15 mouse cellular contexts compared by ENCODE assay signal in the genomic region with DNA sequence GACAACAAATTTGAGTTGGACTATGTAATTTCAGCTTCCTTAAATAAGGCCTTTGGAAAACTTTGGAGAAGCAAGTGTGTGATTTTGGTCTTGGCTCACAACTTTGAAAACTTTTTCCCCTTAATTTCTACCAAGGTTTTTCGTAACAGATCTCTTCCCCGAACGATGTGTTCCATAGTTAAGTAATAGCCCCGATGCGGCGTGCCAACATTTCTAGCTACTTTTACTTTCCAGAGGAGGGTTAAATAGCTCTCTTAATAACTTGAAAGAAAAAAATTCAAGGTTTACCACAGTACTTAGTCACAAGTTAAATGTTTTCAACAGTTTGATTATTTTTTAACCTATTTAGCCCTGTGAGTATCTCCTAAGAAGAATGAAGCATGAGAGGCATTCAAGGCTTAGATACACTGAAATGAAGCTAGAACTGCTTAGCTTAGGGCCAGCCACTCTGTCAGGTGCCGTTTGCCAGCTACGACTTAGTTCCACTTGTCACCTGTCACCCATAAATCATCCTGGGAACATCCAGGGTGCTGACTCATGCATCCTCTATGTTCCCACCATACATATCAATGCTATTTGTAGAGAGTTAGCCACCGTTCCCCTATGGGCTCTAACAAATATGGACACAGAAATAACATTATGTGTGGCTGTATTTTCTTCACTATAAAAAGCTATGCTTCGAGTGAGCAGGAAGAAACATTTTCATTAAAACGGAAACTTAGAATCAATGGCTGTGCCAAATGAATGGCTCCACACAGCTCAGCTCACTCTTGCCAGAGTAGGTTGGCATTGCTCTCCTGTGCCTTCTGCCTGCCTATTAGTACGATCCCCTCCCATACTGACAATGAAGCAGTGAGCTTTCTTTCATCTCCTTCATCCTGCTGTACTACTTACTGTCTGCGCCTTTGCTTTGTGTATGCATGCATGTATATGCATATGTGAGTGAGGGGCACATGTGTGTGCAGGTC.
DNase-seq lines count a peak whose midpoint lies in the region; ATAC-seq and TF ChIP-seq lines count a peak whose summit lies in the region.
"Had no signal": no experiment of that assay in that cellular context is flagged by ENCODE, and none has a peak within 500 bp of the region (broad histone marks: within the 10 kb centered on the region; RNA-seq: fewer than 3 reads in every experiment).

No protein-coding gene starts in this region.

- no peaks in the 10 kb centered on the region for H3K36me3 ChIP-seq in heart, embryonic 11.5 days (ENCODE audit: control insufficient read depth, insufficient read depth, low read length)
- no peaks in the 10 kb centered on the region for H3K36me3 ChIP-seq in lung, postnatal 0 days (ENCODE audit: insufficient read depth, low read length)
- H3K36me3 ChIP-seq: embryonic facial prominence, embryonic 13.5 days; heart, embryonic 13.5 days; liver, embryonic 15.5 days; neural tube, embryonic 12.5 days had no signal

- no peak for ATAC-seq in heart, embryonic 11.5 days (replicated peaks; ENCODE audit: insufficient number of reproducible peaks, low FRiP score, low TSS enrichment)
- no peak for ATAC-seq in lung, postnatal 0 days

- no peak overlapping the region for H3K9ac ChIP-seq in heart, embryonic 11.5 days (ENCODE audit: low read depth, low read length)
- H3K9ac ChIP-seq in lung, postnatal 0 days (replicated peaks; ENCODE audit: low read depth): no peak overlapping the region
- H3K9ac ChIP-seq: embryonic facial prominence, embryonic 13.5 days; heart, embryonic 13.5 days; hindbrain, embryonic 14.5 days; liver, embryonic 15.5 days; neural tube, embryonic 12.5 days had no signal

- DNase-seq in heart, adult 11 months: peak; percentile 90
- DNase-seq in lung, postnatal 25 days (ENCODE audit: low spot score): peak; percentile 16
- DNase-seq in lung, postnatal 0 days (ENCODE audit: low spot score): no peak
- peak; percentile 36 for DNase-seq in fat pad, adult 2 months (ENCODE audit: extremely low read depth, low read depth, low spot score)
- DNase-seq in mesoderm, embryonic 11.5 days (ENCODE audit: low read depth, low spot score): peak; percentile 49
- DNase-seq in urinary bladder, postnatal 4 days (ENCODE audit: low spot score in 2 of 2): no peak
- DNase-seq in right cerebral cortex, postnatal 25 days: no peak
- DNase-seq: thymus, adult 2 months had no signal

- no peak overlapping the region for H3K27ac ChIP-seq in heart, embryonic 11.5 days (ENCODE audit: low read depth, low read length)
- no peak overlapping the region for H3K27ac ChIP-seq in lung, postnatal 0 days (ENCODE audit: low read length)
- H3K27ac ChIP-seq: embryonic facial prominence, embryonic 13.5 days; heart, embryonic 13.5 days; hindbrain, embryonic 14.5 days; liver, embryonic 15.5 days; neural tube, embryonic 12.5 days had no signal

- TF ChIP-seq CTCF in lung, postnatal 0 days (IDR thresholded peaks at IDR 0.05): no peak

- H3K27me3 ChIP-seq in heart, embryonic 11.5 days (ENCODE audit: control insufficient read depth, insufficient read depth, low read length): no peaks in the 10 kb centered on the region
- no peaks in the 10 kb centered on the region for H3K27me3 ChIP-seq in lung, postnatal 0 days (replicated peaks; ENCODE audit: insufficient read depth, low read length)
- H3K27me3 ChIP-seq: embryonic facial prominence, embryonic 13.5 days; heart, embryonic 13.5 days; liver, embryonic 15.5 days; neural tube, embryonic 12.5 days had no signal

- H3K9me3 ChIP-seq in heart, embryonic 11.5 days (replicated peaks; ENCODE audit: control insufficient read depth, low read length): no peaks in the 10 kb centered on the region
- H3K9me3 ChIP-seq in lung, postnatal 0 days (ENCODE audit: low read length): no peaks in the 10 kb centered on the region
- H3K9me3 ChIP-seq: embryonic facial prominence, embryonic 13.5 days; heart, embryonic 13.5 days; liver, embryonic 15.5 days; neural tube, embryonic 12.5 days had no signal

- 77% methylated on average over 13 of the region's 13 CpGs for WGBS in heart, embryonic 11.5 days (ENCODE audit: insufficient replicate concordance)
- WGBS in lung, postnatal 0 days: 67% methylated on average over 13 of the region's 13 CpGs

- no peak overlapping the region for H3K4me2 ChIP-seq in heart, embryonic 11.5 days
- no peak overlapping the region for H3K4me2 ChIP-seq in lung, postnatal 0 days (replicated peaks; ENCODE audit: low read depth, low read length)
- H3K4me2 ChIP-seq: embryonic facial prominence, embryonic 13.5 days; heart, embryonic 13.5 days; hindbrain, embryonic 14.5 days; liver, embryonic 15.5 days; midbrain, embryonic 11.5 days; neural tube, embryonic 12.5 days had no signal

- no peak for TF ChIP-seq EP300 in lung, postnatal 0 days (IDR thresholded peaks at IDR 0.05)

- H3K4me1 ChIP-seq in heart, embryonic 11.5 days (ENCODE audit: control insufficient read depth, insufficient read depth, low read length): 0 out of 2 replicates have a peak, but pooled peaks cover 3% of the 10 kb centered on the region
- no peaks in the 10 kb centered on the region for H3K4me1 ChIP-seq in lung, postnatal 0 days (ENCODE audit: insufficient read depth, low read depth, low read length)
- H3K4me1 ChIP-seq: liver, embryonic 15.5 days; neural tube, embryonic 12.5 days had no signal

- H3K4me3 ChIP-seq in heart, embryonic 11.5 days (ENCODE audit: low read depth, low read length): no peak overlapping the region
- H3K4me3 ChIP-seq in lung, postnatal 0 days (ENCODE audit: low read depth, low read length): no peak overlapping the region
- H3K4me3 ChIP-seq: embryonic facial prominence, embryonic 13.5 days; heart, embryonic 13.5 days; liver, embryonic 15.5 days; neural tube, embryonic 12.5 days had no signal

Comparison
In these comparisons a context has a peak if more than half of its experiments do, and no peak if none do; other contexts are left out.
1. DNase-seq: peak in heart, adult 11 months (single experiment), lung, postnatal 25 days (single experiment), fat pad, adult 2 months (single experiment) and mesoderm, embryonic 11.5 days (single experiment); none in lung, postnatal 0 days (single experiment), urinary bladder, postnatal 4 days (0 of 2) and right cerebral cortex, postnatal 25 days (single experiment).